Mouse (Mus musculus): ENCODE results near the gene Tmem41b.

DNA sequence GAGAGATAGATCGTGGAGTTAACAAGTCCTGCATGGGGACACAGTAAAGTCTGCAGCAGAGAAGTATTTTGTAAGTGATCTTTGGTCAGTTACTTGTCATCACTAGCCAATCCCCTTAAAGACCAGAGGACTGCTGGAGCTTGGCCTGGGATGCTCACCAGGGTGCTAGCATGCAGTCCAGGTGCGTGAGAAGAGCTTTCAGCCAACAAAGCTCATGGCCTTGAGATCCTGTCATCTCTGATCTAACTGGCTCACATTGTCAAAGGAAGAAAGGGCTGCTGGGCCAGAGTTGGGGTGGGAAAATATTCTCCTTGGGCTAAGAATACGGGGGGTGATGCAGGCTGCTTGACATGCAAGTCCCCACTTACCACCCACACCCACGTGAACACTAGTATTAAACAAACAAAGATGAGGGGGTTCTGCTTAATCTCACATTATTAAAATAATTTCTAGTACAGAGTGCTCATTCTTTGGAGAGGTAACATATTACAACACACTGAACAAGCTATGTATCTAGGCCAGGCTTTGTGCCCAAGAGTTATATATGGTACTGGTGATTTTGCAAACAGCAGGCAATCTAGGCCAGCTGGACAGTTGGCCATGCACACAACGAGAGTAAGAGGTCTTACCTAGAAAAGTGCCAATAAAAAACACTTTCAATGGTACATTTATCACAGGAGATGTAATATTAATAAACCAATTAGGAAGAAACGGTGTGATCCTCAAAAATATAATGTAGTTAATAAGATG is 10.6 kb downstream of the Tmem41b start:
- TF ChIP-seq CTCF (IDR thresholded peaks at IDR 0.05; ENCODE audit: extremely low read depth, insufficient read length, insufficient replicate concordance, low read depth, low read length) (no peak), POLR2A (IDR thresholded peaks at IDR 0.05; ENCODE audit: low read depth, low read length) (no peak)

All from small intestine, adult 2 months (tissue).